Mouse (Mus musculus): Measurements from ENCODE around the gene Spryd7. TPM values are rescaled to one million over a fixed set of nuclear protein-coding genes. Genes with fewer than 3 reads are reported as not detected.
"Not testable (repeated sequence)": the region's sequence is repeated elsewhere in the genome, so short reads cannot be mapped to it uniquely, and the experiment has no call there.

Spryd7 gene
- 10 to 100 TPM; 37.4 to 39.4 TPM for total RNA-seq (2021)
- long read RNA-seq, experiment 1, full-length matches to known transcripts: 35 of 53 reads
- long read RNA-seq, experiment 1, partial matches to known transcripts: 12 of 53 reads
- long read RNA-seq, experiment 1, other reads (novel, unspliced or antisense): 6 of 53 reads
- long read RNA-seq, experiment 2, full-length matches to known transcripts: 55 of 66 reads
- long read RNA-seq, experiment 2, partial matches to known transcripts: 7 of 66 reads
- long read RNA-seq, experiment 2, other reads (novel, unspliced or antisense): 4 of 66 reads

DNA sequence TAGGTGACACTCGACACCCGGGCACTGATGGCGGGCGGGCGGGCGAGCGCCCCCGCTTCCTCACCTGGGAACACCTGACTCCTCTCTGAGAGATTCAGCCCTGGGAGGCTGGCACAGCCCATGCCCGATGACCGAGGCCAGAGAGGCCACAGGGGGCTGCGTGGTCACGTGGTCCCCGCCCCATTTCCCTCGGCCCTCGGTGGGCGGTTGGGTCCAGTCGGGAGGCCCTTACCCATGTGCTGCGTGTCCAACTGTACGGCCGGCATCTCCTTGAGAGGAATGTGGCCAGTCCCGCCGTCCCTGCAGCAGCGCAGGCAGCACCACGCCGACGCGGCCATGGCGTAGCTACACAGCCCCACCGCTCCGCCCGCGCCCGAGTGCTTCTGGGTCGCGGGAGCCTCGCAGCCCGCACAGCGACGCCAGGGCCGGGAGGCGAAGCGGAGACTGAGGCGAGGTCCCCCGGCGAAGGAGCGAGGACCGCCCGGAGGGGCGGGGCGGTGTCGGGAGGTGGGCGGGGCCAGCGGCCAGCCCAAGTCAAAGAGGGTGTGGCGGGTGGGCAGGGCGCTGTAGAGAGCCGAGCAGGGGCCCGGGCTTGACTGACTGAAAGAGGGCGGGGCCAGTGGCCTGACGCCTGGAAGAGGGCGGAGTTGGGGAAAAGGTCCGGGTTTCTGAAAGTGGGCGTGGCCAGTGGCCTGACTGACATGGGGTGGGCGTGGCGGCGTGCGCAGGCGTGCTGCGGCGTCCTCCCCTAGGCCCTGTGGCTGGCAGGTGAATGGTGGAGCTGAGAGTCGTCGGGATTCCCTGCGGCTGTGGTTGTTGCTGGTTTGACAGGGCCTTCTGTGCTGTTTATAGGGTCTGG is at the start of gene Spryd7:
Gene Spryd7 (minus strand): TSS at position 598 of the 859 bp plus-strand sequence.
- peak; percentile 97 to 98 for DNase-seq (ENCODE audit: low spot score in 2 of 2)

DNA sequence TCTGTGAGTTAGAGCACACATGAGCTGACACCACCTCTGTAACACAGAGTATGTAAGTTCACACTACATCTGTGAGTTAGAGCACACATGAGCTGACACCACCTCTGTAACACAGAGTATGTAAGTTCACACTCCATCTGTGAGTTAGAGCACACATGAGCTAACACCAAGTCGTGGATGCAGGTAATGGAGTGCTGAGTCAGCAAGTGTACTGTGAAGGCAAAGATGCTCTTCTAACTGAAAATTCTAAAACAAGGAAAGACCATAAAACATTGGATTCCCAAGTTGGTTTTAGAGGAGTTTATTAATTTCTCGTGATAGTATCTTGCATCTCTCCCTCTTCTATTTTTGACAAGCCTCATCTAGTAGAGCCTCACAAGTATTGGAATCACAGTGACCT is 49.4 kb upstream of the Spryd7 start:
- not testable (repeated sequence) for DNase-seq (ENCODE audit: low spot score in 2 of 2)

GRCm38 (mm10) chr14:61604081-61604480 is 47.4 kb upstream of the Spryd7 start:
- no peak for DNase-seq (ENCODE audit: low spot score in 2 of 2)

GRCm38 (mm10) chr14:61603069-61603755 is 46.5 kb upstream of the Spryd7 start:
- no peak for DNase-seq (ENCODE audit: low spot score in 2 of 2)

GRCm38 (mm10) chr14:61601348-61601747 is 44.7 kb upstream of the Spryd7 start:
- no peak for DNase-seq (ENCODE audit: low spot score in 2 of 2)

- DNase-seq (ENCODE audit: low spot score in 2 of 2): peak; percentile 79 to 89
These were observed 42.5 kb upstream of the Spryd7 start for GRCm38 (mm10) chr14:61599057-61599806.

DNA sequence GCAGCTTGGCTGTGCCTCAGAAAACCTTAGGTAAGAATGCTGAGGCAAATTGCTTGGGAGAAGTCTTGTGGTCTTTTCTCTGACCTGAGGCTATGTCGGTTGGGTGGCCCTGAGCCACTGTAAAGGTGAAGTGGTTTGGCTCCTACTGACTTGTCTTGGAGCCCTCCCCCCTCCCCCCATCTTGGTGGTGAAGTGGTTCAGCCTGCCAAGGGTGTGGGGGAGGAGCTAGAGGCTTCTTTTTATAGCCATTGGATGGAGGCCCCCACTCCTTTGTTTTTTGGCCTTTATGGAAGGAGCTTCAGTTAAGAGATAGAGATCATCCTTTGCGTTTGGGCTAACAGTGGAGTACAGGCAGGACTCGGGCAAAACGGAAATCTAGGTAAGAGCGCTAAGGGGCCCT is 41.3 kb upstream of the Spryd7 start, which contains the start of gene Trim13:
Gene Trim13 (plus strand): TSS at position 280 of the 400 bp plus-strand sequence.
- no peak for DNase-seq (ENCODE audit: low spot score in 2 of 2)

- DNase-seq (ENCODE audit: low spot score in 2 of 2): no peak
These were observed 40.2 kb upstream of the Spryd7 start for GRCm38 (mm10) chr14:61596719-61597426.

DNA sequence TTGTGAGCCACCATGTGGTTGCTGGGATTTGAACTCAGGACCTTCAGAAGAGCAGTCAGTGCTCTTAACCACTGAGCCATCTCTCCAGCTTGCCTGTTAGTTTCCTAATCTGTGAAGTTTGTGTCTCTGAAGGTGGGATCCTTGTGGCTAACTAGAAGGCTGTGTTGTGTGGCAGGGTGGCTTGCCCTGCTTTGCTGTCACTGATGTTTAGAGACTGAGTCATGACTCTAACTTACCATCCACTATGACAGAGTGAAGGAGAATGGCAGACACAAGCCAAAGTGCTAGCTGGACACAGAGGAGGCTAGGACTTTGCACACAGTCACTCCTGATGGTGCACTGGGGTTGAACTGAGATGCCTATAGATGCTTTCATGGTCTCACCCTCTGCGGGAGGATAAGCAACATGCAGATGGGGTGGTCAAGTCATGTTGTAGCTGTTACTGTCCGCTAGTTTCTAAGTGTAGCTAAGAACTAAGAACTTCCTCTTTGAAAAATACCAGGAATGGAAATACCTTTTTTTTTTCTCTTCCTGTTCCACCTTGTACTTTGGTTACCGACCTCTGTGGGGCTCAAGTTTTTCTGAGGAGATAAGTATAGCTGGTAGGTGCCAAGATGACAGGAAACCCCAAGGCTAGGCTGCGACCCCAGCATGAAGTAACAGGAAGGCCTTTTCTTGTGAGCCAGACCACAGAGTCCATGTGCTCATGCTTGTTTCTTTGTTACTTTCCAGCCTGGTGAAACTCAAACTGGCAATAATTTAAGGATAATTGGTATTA is 32.8 kb upstream of the Spryd7 start:
- no peak for DNase-seq (ENCODE audit: low spot score in 2 of 2)

GRCm38 (mm10) chr14:61575941-61576340 is 19.3 kb upstream of the Spryd7 start:
- no peak for DNase-seq (ENCODE audit: low spot score in 2 of 2)

GRCm38 (mm10) chr14:61575066-61575465 is 18.4 kb upstream of the Spryd7 start:
- DNase-seq (ENCODE audit: low spot score in 2 of 2): no peak

- no peak for DNase-seq (ENCODE audit: low spot score in 2 of 2)
These were observed 15.4 kb upstream of the Spryd7 start for GRCm38 (mm10) chr14:61572131-61572530.

DNA sequence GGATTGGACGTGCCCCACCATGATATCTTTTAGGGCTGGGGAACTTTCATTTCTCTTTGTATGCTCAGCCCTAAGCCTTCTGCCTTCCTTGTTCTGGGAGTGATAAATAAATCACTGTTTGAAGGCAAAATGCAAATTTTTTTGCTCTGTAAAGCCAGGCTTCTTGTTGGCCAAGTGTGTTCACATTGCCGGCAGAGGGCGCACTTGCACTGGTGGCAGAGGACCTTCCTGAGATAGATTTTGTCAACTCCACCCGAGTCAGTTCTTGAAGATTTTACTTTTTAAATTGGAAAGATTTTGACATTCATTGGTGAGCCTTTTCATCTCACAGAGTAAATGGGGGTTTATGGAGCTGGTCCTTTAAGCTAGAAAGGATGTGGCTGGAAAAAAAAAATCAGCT is 14.7 kb upstream of the Spryd7 start:
- DNase-seq (ENCODE audit: low spot score in 2 of 2): peak; percentile 76 to 85

GRCm38 (mm10) chr14:61569344-61569743 is 12.7 kb upstream of the Spryd7 start:
- DNase-seq (ENCODE audit: low spot score in 2 of 2): no peak

GRCm38 (mm10) chr14:61566211-61566610 is 9.5 kb upstream of the Spryd7 start:
- DNase-seq (ENCODE audit: low spot score in 2 of 2): not testable (repeated sequence)

DNA sequence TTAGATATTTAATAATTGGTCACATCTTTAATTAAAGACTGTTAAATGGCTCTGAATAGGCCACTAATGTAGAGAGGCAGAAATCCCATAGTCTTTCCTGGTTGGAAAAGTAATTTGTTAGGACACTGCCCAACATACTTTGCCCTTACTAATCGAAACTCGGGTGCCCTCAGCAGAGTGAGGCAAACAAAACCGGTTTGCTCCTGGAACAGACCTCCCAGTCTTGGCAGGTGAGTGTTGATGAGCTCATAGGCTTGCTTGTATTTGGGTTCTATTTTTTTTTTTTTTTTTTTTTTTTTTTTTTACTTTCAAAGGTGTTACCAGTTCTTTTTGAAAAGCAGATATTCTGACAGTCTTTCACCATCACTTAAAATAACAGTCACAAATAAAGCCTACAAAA is 3.2 kb upstream of the Spryd7 start:
- no peak for DNase-seq (ENCODE audit: low spot score in 2 of 2)

GRCm38 (mm10) chr14:61558901-61559300 is 2.2 kb upstream of the Spryd7 start:
- DNase-seq (ENCODE audit: low spot score in 2 of 2): no peak

DNA sequence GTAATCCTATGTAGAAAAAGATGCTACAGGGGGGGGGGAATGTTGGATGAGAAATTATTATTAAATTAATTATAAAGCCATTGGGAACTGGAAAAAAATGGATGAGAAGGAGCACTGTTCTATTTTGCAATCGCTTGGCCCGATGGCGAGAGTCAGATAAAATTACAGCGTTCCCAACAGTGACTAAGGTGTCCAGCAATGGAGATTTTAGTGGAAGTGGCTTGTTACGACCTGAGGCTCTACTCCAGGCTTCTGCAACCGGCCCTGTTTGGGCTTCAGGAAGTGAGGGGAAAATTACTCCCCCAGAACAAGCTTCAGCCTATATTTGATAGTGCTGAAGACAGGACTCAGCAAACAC is 776 bp downstream of the Spryd7 start:
- no peak for DNase-seq (ENCODE audit: low spot score in 2 of 2)

DNA sequence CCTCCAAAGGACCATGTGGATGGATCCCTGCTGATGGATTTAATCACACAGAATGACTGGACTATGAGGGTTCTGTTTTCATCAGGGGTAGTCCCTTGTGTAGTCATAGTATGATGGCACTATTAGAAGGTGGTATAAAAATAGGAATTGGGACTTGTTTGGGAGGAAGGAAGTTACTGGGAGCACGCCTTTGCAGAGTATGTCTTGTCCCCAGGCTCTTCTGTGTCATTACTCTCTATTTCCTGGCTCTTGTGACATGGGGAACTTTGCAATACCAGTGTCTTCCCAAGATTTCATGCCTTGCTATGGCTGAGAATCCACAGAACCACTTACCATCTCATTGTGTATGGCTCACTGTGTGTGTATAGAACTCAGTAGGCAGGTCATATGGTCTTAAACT is 8.1 kb downstream of the Spryd7 start:
- DNase-seq (ENCODE audit: low spot score in 2 of 2): no peak

- DNase-seq (ENCODE audit: low spot score in 2 of 2): not testable (repeated sequence)
These were observed 18.9 kb downstream of the Spryd7 start for GRCm38 (mm10) chr14:61537772-61538171.
